Mouse (Mus musculus): ENCODE results near the gene Atad2b. TPM values are rescaled to one million over a fixed set of nuclear protein-coding genes. Genes with fewer than 3 reads are reported as not detected.

Atad2b gene
- total and polyA plus RNA-seq, 3 experiments = 9.9 to 44.3 (median 15.3) TPM

Other genes starting within 250 kb of the Atad2b start
- gene Fam228a, start 178.9 kb upstream of the Atad2b start, total RNA-seq (2012; rRNA removed) = 0.15 and 0.23 TPM in 2 replicates
- under 1 TPM in 1 of 2 experiments, not detected in 1; 0.33 TPM for gene Fam228a, start 178.9 kb upstream of the Atad2b start, polyA plus RNA-seq (2012; ENCODE audit: insufficient read depth in 1 of 2, insufficient read length in 2 of 2, low read depth in 1 of 2, low replicate concordance in 2 of 2, missing spikeins in 1 of 2)
- 0.19 and 0.26 TPM in 2 replicates for gene Pfn4, start 148.3 kb upstream of the Atad2b start, total RNA-seq (2012; rRNA removed)
- under 1 TPM in 1 of 2 experiments, not detected in 1; 0.70 TPM for gene Pfn4, start 148.3 kb upstream of the Atad2b start, polyA plus RNA-seq (2012; ENCODE audit: insufficient read depth in 1 of 2, insufficient read length in 2 of 2, low read depth in 1 of 2, low replicate concordance in 2 of 2, missing spikeins in 1 of 2)
- 4.0 and 4.8 TPM in 2 replicates for gene Fam228b, start 148.1 kb upstream of the Atad2b start, total RNA-seq (2012; rRNA removed)
- gene Fam228b, start 148.1 kb upstream of the Atad2b start, polyA plus RNA-seq (2012; ENCODE audit: insufficient read depth in 1 of 2, insufficient read length in 2 of 2, low read depth in 1 of 2, low replicate concordance in 2 of 2, missing spikeins in 1 of 2) = 1 to 10 TPM in 1 of 2 experiments, not detected in 1; 5.3 TPM
- 163 and 181 TPM in 2 replicates for gene Sf3b6, start 99.8 kb upstream of the Atad2b start, total RNA-seq (2012; rRNA removed)
- gene Sf3b6, start 99.8 kb upstream of the Atad2b start, polyA plus RNA-seq (2012; ENCODE audit: insufficient read depth in 1 of 2, insufficient read length in 2 of 2, low read depth in 1 of 2, low replicate concordance in 2 of 2, missing spikeins in 1 of 2) = 100 to 1,000 TPM in 1 of 2 experiments, not detected in 1; 186 TPM
- 2.1 and 3.0 TPM in 2 replicates for gene Fkbp1b, start 75.8 kb upstream of the Atad2b start, total RNA-seq (2012; rRNA removed)
- gene Fkbp1b, start 75.8 kb upstream of the Atad2b start, polyA plus RNA-seq (2012; ENCODE audit: insufficient read depth in 1 of 2, insufficient read length in 2 of 2, low read depth in 1 of 2, low replicate concordance in 2 of 2, missing spikeins in 1 of 2) = 1 to 10 TPM in 1 of 2 experiments, not detected in 1; 6.8 TPM
- gene Wdcp, start 74.0 kb upstream of the Atad2b start, total RNA-seq (2012; rRNA removed) = 16.5 and 22.6 TPM in 2 replicates
- 10 to 100 TPM in 1 of 2 experiments, not detected in 1; 12.6 TPM for gene Wdcp, start 74.0 kb upstream of the Atad2b start, polyA plus RNA-seq (2012; ENCODE audit: insufficient read depth in 1 of 2, insufficient read length in 2 of 2, low read depth in 1 of 2, low replicate concordance in 2 of 2, missing spikeins in 1 of 2)
- gene Mfsd2b, start 43.0 kb upstream of the Atad2b start, total RNA-seq (2012; rRNA removed) = 16.9 and 31.9 TPM in 2 replicates
- 100 to 1,000 TPM in 1 of 2 experiments, not detected in 1; 117 TPM for gene Mfsd2b, start 43.0 kb upstream of the Atad2b start, polyA plus RNA-seq (2012; ENCODE audit: insufficient read depth in 1 of 2, insufficient read length in 2 of 2, low read depth in 1 of 2, low replicate concordance in 2 of 2, missing spikeins in 1 of 2)
- 20.3 and 22.8 TPM in 2 replicates for gene Ubxn2a, start 9.6 kb upstream of the Atad2b start, total RNA-seq (2012; rRNA removed)
- gene Ubxn2a, start 9.6 kb upstream of the Atad2b start, polyA plus RNA-seq (2012; ENCODE audit: insufficient read depth in 1 of 2, insufficient read length in 2 of 2, low read depth in 1 of 2, low replicate concordance in 2 of 2, missing spikeins in 1 of 2) = 10 to 100 TPM in 1 of 2 experiments, not detected in 1; 21.9 TPM